Mouse (Mus musculus) kidney, postnatal 0 days (tissue): ENCODE results near the gene Psmb3. TPM values are rescaled to one million over a fixed set of nuclear protein-coding genes. Genes with fewer than 3 reads are reported as not detected.
"Not testable (repeated sequence)": the region's sequence is repeated elsewhere in the genome, so short reads cannot be mapped to it uniquely, and the experiment has no call there.

ENCODE experiments used
- ATAC-seq: fragments of 200-750 bp; cut with Nextera tagmentation; replicated peaks from 2 replicates; pipeline ENCODE4 v1.8.0; 2017; ENCODE audit warnings: low read depth, moderate number of reproducible peaks, moderate TSS enrichment, moderate library complexity; ENCODE audit not compliant: low FRiP score
- DNase-seq: peaks from one replicate; pipeline ENCODE4 v3.0.0-alpha.2; 2016; ENCODE audit warnings: low spot score
- H3K27ac ChIP-seq: fragments of 300-500 bp; sonication (generic); 2 replicates; pipeline ENCODE4 v1.5.1; 2014; ENCODE audit warnings: mild to moderate bottlenecking
- H3K27me3 ChIP-seq: fragments of 300-500 bp; sonication (generic); 2 replicates; pipeline ENCODE4 v1.6.1; 2014; ENCODE audit warnings: low read length, mixed read lengths; ENCODE audit not compliant: insufficient read depth
- H3K36me3 ChIP-seq: fragments of 300-500 bp; sonication (generic); 2 replicates; pipeline ENCODE4 v1.6.1; 2014; ENCODE audit warnings: low read length, mixed read lengths; ENCODE audit not compliant: insufficient read depth
- H3K4me1 ChIP-seq: fragments of 300-500 bp; sonication (generic); replicated peaks from 2 replicates; pipeline ENCODE4 v1.6.1; 2014; ENCODE audit warnings: antibody characterized with exemption, low read length, mixed read lengths; ENCODE audit not compliant: insufficient read depth
- H3K4me2 ChIP-seq: fragments of 300-500 bp; sonication (generic); 2 replicates; pipeline ENCODE4 v1.6.1; 2014; ENCODE audit warnings: mild to moderate bottlenecking, low read length, moderate library complexity, mixed read lengths
- H3K4me3 ChIP-seq: fragments of 300-500 bp; sonication (generic); replicated peaks from 2 replicates; pipeline ENCODE4 v1.5.1; 2014; ENCODE audit warnings: low read depth, low read length
- H3K9ac ChIP-seq: fragments of 300-500 bp; sonication (generic); 2 replicates; pipeline ENCODE4 v1.6.1; 2014; ENCODE audit warnings: low read depth, low read length
- H3K9me3 ChIP-seq: fragments of 300-500 bp; sonication (generic); replicated peaks from 2 replicates; pipeline ENCODE4 v1.6.1; 2016; ENCODE audit warnings: low read length, inconsistent platforms, mixed read lengths
- CTCF ChIP-seq: IDR thresholded peaks from 2 replicates; pipeline ENCODE4 v1.5.1; 2016; ENCODE audit warnings: antibody characterized with exemption, low read depth, mild to moderate bottlenecking, moderate library complexity
- WGBS: fragments of 180-500 bp; shearing (Covaris S2); extraction: QIAGEN DNeasy Blood & Tissue Kit; methylation state at CpG from one replicate; pipeline ENCODE4 v1.1.7; 2014; 5-methylcytosine and 5-hydroxymethylcytosine counted together
- polyA plus RNA-seq: library from polyadenylated mRNA; unstranded; fragments of >200 nt; fragmentation: Nextera tagmentation; extraction: Ambion mirVana; gene quantifications from 2 replicates; pipeline ENCODE4 v1.2.1, GENCODE M21; 2015

Gene Psmb3
- polyA plus RNA-seq, 1 experiment from 2014 or later: 541 TPM

DNA sequence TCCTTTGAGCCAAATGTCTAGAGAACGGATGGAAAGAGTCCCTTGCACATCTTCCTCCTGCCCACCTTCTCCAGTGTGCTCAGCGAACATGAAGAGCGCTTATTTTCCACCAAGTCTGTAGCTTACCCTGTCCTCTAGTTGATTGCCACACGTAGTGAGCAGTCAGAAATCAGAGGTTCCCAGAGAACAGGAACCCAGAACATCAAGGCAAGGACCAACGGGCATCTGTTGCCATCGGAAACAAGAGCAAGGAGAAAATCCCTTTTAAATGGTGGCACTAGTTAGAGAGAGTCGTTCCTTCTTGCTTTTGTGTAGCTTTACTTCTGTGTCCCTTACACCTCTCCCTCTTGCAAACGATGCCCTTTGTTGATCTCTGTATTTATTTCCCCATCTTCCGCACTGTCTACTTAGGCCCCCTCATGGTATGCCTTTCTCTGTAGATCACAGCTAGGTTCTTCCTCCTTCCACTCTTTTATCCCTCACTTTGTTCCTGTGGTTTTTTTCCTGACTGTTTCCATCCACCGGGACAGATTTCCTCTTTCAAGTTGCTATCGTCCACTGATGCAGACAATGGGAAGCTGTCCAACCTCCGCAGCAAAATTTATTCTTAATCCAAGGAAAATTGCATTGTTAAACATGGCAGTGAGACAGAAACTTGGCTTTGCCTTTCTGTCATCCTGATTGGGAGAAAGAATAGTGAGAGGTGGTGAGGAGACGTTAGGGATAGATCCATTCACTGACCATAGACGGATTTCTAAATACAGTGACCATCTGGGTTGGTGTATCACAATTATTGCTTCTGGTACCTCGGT is 1.4 kb upstream of the Psmb3 start:
- peak overlapping the region; percentile 66; the same call in 1 of the 2 replicates for H3K4me3 ChIP-seq
- H3K9ac ChIP-seq: no peak overlapping the region
- peak overlapping the region; percentile 93 for H3K4me2 ChIP-seq
- no peak for ATAC-seq
- peaks cover 4% of the 10 kb centered on the region; the same call in 1 of the 2 replicates for H3K36me3 ChIP-seq
- no peaks in the 10 kb centered on the region for H3K9me3 ChIP-seq
- H3K4me1 ChIP-seq: peaks cover 21% of the 10 kb centered on the region
- no peak for DNase-seq
- WGBS: 49% methylated on average over 15 of the region's 15 CpGs
- no peaks in the 10 kb centered on the region for H3K27me3 ChIP-seq
- TF ChIP-seq CTCF: no peak
- H3K27ac ChIP-seq: no peak overlapping the region

DNA sequence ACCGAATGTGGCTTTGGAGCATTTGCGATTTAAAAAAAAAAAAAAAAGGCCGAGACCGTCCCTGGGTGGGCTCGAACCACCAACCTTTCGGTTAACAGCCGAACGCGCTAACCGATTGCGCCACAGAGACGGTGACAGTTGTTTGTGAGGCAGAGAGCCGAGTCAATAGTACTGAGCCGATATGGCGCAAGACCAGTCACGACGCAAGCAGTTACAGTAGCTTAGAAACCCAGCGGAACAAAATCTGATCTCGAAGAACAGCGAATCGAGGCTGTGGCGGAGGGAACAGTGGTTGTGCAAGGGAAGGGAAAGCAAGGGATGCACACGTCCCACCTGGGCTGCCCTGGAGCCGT is 830 bp upstream of the Psmb3 start:
- H3K9me3 ChIP-seq: no peaks in the 10 kb centered on the region
- peaks cover 10% of the 10 kb centered on the region; the same call in 1 of the 2 replicates for H3K36me3 ChIP-seq
- peak overlapping the region; percentile 73 for H3K27ac ChIP-seq
- no peaks in the 10 kb centered on the region for H3K27me3 ChIP-seq
- peak overlapping the region; percentile 56 for H3K9ac ChIP-seq
- H3K4me2 ChIP-seq: peak overlapping the region; percentile 65
- H3K4me1 ChIP-seq: peaks cover 19% of the 10 kb centered on the region
- H3K4me3 ChIP-seq: peak overlapping the region; percentile 66
- no peak for TF ChIP-seq CTCF
- WGBS: 1% methylated on average over 24 of the region's 24 CpGs
- ATAC-seq (no peak; the same call in 1 of the 2 replicates), DNase-seq (peak; percentile 88)

DNA sequence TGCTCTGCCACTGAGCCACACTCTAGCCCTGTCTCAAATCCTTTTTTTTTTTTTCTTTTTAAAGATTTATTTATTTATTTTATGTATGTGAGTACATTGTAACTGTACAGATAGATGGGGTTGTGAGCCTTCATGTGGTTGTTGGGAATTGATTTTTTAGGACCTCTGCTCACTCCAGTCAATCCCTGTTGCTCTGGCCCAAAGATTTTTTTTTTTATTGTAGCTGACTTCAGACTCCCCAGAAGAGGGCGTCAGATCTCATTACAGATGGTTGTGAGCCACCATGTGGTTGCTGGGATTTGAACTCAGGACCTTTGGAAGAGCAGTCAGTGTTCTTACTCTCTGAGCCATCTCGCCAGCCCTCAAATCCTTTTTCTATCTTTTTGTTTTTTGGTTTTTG is 6.9 kb downstream of the Psmb3 start:
- ATAC-seq, H3K9ac ChIP-seq, H3K4me1 ChIP-seq, H3K9me3 ChIP-seq, H3K27me3 ChIP-seq, H3K4me2 ChIP-seq, DNase-seq, H3K4me3 ChIP-seq, H3K27ac ChIP-seq: not testable (repeated sequence)
- 75% methylated on average over 2 of the region's 2 CpGs for WGBS
- H3K36me3 ChIP-seq: peaks cover 26% of the 10 kb centered on the region; the same call in 1 of the 2 replicates

DNA sequence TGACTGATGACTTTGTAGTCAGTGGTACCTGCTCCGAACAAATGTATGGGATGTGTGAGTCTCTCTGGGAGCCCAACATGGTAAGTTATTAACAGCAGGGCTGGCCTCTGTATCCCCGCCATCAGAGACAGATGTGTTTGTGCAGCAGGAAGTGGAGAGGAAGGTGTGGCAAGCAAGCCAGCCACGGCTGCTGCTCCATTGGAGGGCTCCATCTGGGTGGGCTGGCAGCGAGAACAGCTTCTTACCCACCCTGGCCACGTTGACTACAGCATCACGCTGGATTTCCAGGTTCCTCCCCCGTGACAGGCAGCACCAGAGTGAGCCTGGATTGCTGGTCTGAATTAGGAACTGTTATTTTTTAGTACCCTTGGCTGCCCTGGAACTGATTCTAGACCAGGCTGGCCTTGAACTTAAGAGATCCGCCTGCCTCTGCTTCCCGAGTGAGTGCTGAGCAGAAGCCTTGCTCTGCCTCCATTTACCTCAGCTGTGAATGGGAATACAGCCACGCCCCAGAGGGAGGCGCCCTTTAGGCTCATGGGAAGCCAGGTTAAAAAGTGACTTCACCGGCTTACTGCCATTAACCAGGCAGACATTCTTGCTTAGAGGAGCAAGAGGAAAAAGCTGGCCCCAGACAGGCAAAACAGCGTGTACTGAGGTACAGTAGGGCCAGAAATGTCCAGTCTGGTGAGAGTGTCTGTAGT is 8.2 kb downstream of the Psmb3 start:
- DNase-seq: no peak
- WGBS: 75% methylated on average over 13 of the region's 13 CpGs
- peak; percentile 19; the same call in 1 of the 2 replicates for TF ChIP-seq CTCF
- H3K4me1 ChIP-seq: no peaks in the 10 kb centered on the region
- ATAC-seq: no peak
- H3K4me2 ChIP-seq: no peak overlapping the region
- no peak overlapping the region for H3K27ac ChIP-seq
- no peak overlapping the region for H3K9ac ChIP-seq
- H3K9me3 ChIP-seq: no peaks in the 10 kb centered on the region
- no peak overlapping the region for H3K4me3 ChIP-seq
- peaks cover 26% of the 10 kb centered on the region; the same call in 1 of the 2 replicates for H3K36me3 ChIP-seq
- no peaks in the 10 kb centered on the region for H3K27me3 ChIP-seq

DNA sequence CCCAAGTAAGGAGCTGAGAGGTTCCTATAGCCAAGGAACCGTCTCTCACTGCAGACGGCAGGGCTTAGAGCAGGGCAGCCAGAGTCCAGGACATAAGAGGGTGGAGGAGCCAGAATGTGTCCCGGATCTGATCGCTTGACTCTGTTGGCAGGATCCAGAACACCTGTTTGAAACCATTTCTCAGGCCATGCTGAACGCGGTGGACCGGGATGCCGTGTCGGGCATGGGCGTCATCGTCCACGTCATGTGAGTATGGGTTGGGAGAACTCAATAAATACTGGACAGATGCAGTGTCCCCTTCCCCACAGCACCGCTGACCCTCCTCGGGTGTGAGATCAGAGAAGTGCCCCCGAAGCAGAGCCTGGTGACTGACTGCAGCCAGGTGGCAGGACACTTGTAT is 9.1 kb downstream of the Psmb3 start:
- Histone ChIP-seq H3K27me3 (no peaks in the 10 kb centered on the region), H3K4me3 (no peak overlapping the region), H3K27ac (no peak overlapping the region), H3K4me1 (no peaks in the 10 kb centered on the region), H3K9ac (no peak overlapping the region), H3K9me3 (no peaks in the 10 kb centered on the region), H3K36me3 (peaks cover 19% of the 10 kb centered on the region; the same call in 1 of the 2 replicates), H3K4me2 (no peak overlapping the region)
- no peak for TF ChIP-seq CTCF
- ATAC-seq (no peak), DNase-seq (no peak)
- 91% methylated on average over 15 of the region's 15 CpGs for WGBS

DNA sequence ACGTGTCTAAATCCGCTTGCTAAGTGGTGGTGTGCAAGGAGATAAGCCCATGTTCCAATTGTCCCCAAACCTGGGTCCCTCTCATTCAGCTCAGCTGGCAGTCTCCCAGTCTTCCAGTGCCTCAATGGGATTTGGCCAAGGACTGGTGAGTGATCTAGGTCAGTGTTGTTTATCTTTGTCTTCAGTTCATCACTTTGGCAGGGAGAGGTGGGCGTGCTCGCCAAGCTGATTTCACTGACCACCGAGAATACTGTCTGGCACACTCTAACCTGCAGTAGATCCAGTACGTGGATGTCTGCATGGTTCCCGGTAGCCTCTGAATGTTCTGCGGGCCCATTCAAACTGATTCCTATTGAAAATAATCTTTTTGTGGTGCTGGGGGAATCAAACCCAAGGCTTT is 10.7 kb downstream of the Psmb3 start:
- DNase-seq (no peak), ATAC-seq (no peak)
- TF ChIP-seq CTCF: no peak
- no peak overlapping the region for H3K4me2 ChIP-seq
- H3K9me3 ChIP-seq: no peaks in the 10 kb centered on the region
- H3K4me1 ChIP-seq: no peaks in the 10 kb centered on the region
- H3K27ac ChIP-seq: no peak overlapping the region
- H3K4me3 ChIP-seq: no peak overlapping the region
- H3K27me3 ChIP-seq: no peaks in the 10 kb centered on the region
- H3K36me3 ChIP-seq: peaks cover 23% of the 10 kb centered on the region; the same call in 1 of the 2 replicates
- 88% methylated on average over 8 of the region's 8 CpGs for WGBS
- no peak overlapping the region for H3K9ac ChIP-seq
